Mouse (Mus musculus): ENCODE measurements around the gene Alk.

- TF ChIP-seq CTCF (IDR thresholded peaks at IDR 0.05) (no peak), POLR2A (IDR thresholded peaks at IDR 0.05; ENCODE audit: insufficient read depth, low read depth, low read length) (no peak)
Observed at GRCm38 (mm10) chr17:72557029-72557735, 47.2 kb downstream of the Alk start.
